Mouse (Mus musculus) intestine, postnatal 0 days (tissue): ENCODE measurements around the gene Pgghg. TPM values are rescaled to one million over a fixed set of nuclear protein-coding genes. Genes with fewer than 3 reads are reported as not detected.

Source experiments
- ATAC-seq: fragments of 200-750 bp; cut with Nextera tagmentation; 2 replicates; pipeline ENCODE4 v1.8.0; 2017; ENCODE audit warnings: mild to moderate bottlenecking, moderate TSS enrichment, moderate library complexity
- H3K27ac ChIP-seq: fragments of 300-500 bp; sonication (generic); 2 replicates; pipeline ENCODE4 v1.5.1; 2014; ENCODE audit warnings: mild to moderate bottlenecking, low read depth, low read length, moderate library complexity
- H3K27me3 ChIP-seq: fragments of 300-500 bp; sonication (generic); replicated peaks from 2 replicates; pipeline ENCODE4 v1.6.1; 2014; ENCODE audit warnings: low read length, mixed read lengths; ENCODE audit not compliant: control insufficient read depth, insufficient read depth
- H3K36me3 ChIP-seq: fragments of 300-500 bp; sonication (generic); 2 replicates; pipeline ENCODE4 v1.6.1; 2014; ENCODE audit warnings: mild to moderate bottlenecking, moderate library complexity; ENCODE audit not compliant: control insufficient read depth, insufficient read depth
- H3K4me1 ChIP-seq: fragments of 300-500 bp; sonication (generic); replicated peaks from 2 replicates; pipeline ENCODE4 v1.6.1; 2014; ENCODE audit warnings: antibody characterized with exemption, low read length, mixed read lengths; ENCODE audit not compliant: control insufficient read depth, insufficient read depth
- H3K4me2 ChIP-seq: fragments of 300-500 bp; sonication (generic); replicated peaks from 2 replicates; pipeline ENCODE4 v1.6.1; 2014; ENCODE audit warnings: low read depth, mild to moderate bottlenecking, moderate library complexity
- H3K4me3 ChIP-seq: fragments of 300-500 bp; sonication (generic); 2 replicates; pipeline ENCODE4 v1.5.1; 2014; ENCODE audit warnings: low read depth, low read length
- H3K9ac ChIP-seq: fragments of 300-500 bp; sonication (generic); 2 replicates; pipeline ENCODE4 v1.6.1; 2014; ENCODE audit warnings: mild to moderate bottlenecking, low read depth, low read length
- H3K9me3 ChIP-seq: fragments of 300-500 bp; sonication (generic); 2 replicates; pipeline ENCODE4 v1.6.1; 2016; ENCODE audit warnings: mixed run types; ENCODE audit not compliant: control insufficient read depth
- CTCF ChIP-seq: sonication (generic); IDR thresholded peaks from 2 replicates; pipeline ENCODE4 v1.5.1; 2016; ENCODE audit warnings: low read depth, mild to moderate bottlenecking, control low read depth, antibody characterized with exemption, moderate library complexity
- WGBS: fragments of 180-500 bp; shearing (Covaris S2); extraction: QIAGEN DNeasy Blood & Tissue Kit; methylation state at CpG from one replicate; pipeline ENCODE4 v1.1.7; 2014; 5-methylcytosine and 5-hydroxymethylcytosine counted together
- polyA plus RNA-seq: library from polyadenylated mRNA; unstranded; fragments of >200 nt; fragmentation: Nextera tagmentation; extraction: Ambion mirVana; gene quantifications from 2 replicates; pipeline ENCODE4 v1.2.1, GENCODE M21; 2015

Pgghg gene
- polyA plus RNA-seq, 1 experiment from 2014 or later, result 18.9 TPM

DNA sequence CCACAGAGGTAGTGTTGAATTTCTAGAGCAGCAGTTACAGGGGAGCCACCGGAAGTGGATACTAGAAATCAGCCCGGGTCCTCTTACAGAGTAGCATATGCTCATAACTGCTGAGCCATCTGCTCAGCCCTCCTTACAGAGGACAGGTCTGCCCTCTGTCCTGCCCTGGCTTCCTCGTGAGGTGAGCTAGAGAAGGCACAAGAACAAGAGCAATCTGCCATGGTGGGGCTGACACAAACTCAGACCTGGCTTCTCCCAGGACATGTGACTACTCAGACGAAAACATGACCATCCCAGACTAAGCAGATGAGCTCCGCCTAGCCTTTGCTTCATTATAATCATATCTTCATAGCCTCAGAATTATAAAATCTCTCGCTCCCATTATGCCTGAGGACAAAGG, 10.6 kb downstream of the Pgghg start:
- no peak for TF ChIP-seq CTCF
- Histone ChIP-seq H3K9ac (no peak overlapping the region), H3K27me3 (no peaks in the 10 kb centered on the region), H3K27ac (no peak overlapping the region), H3K36me3 (peaks cover 36% of the 10 kb centered on the region), H3K9me3 (no peaks in the 10 kb centered on the region), H3K4me2 (no peak overlapping the region), H3K4me3 (no peak overlapping the region), H3K4me1 (peaks cover 11% of the 10 kb centered on the region; the same call in 1 of the 2 replicates)
- ATAC-seq, result no peak
- WGBS, result 54% methylated on average over 6 of the region's 6 CpGs

DNA sequence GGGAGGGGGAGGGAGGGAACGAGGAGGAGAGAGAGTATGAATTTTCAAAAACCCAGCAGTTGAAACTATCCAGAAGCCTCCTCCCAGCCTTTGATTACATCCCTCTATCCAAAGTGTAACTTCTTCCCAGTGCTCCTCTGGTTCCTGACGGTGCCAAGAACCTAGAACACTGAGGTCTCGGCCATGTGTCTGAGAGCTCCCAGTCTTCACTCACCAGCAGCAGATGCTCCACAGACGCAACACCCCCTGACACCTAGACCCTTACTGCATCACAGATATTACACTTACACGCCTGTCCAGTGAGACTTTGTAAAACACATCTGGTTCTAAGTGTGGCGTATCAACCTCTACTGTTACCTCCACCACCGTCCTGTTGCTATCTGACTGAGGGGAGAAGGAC, 11.2 kb downstream of the Pgghg start:
- no peak overlapping the region for H3K27ac ChIP-seq
- peaks cover 11% of the 10 kb centered on the region; the same call in 1 of the 2 replicates for H3K4me1 ChIP-seq
- TF ChIP-seq CTCF, result no peak
- WGBS, result 74% methylated on average over 7 of the region's 7 CpGs
- no peaks in the 10 kb centered on the region for H3K27me3 ChIP-seq
- 0 out of 2 replicates have a peak overlapping the region, but pooled peaks have one; percentile 13 for H3K4me2 ChIP-seq
- no peaks in the 10 kb centered on the region for H3K9me3 ChIP-seq
- peaks cover 29% of the 10 kb centered on the region for H3K36me3 ChIP-seq
- H3K4me3 ChIP-seq, result no peak overlapping the region
- no peak for ATAC-seq
- peak overlapping the region; percentile 11; the same call in 1 of the 2 replicates for H3K9ac ChIP-seq

DNA sequence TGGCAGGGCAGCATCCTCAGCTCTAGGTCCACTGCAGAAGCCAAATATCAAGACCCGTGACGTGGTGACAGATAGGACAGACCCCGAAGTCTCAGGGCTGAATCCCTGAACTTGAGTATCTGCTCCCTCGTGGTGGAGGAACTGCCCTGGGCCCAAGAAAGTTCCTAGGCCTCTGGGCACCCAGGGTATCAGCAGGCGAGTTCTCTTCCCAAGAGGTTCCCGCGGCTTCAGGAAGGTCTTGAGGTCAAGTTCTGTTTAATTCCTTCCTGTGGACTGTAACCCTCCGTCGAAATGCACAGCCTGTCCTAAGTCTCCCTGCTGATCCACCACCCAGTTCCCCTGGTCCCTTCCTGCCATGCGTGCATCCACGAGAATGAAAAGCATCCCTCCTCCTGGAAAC, 11.9 kb downstream of the Pgghg start:
- Histone ChIP-seq H3K4me2 (peak overlapping the region; percentile 74; the same call in 1 of the 2 replicates), H3K27me3 (no peaks in the 10 kb centered on the region), H3K27ac (no peak overlapping the region; the same call in 1 of the 2 replicates), H3K4me3 (no peak overlapping the region), H3K9ac (peak overlapping the region; percentile 11; the same call in 1 of the 2 replicates), H3K36me3 (peaks cover 23% of the 10 kb centered on the region), H3K9me3 (no peaks in the 10 kb centered on the region), H3K4me1 (peaks cover 11% of the 10 kb centered on the region; the same call in 1 of the 2 replicates)
- TF ChIP-seq CTCF, result no peak
- ATAC-seq, result no peak
- 67% methylated on average over 11 of the region's 11 CpGs for WGBS

DNA sequence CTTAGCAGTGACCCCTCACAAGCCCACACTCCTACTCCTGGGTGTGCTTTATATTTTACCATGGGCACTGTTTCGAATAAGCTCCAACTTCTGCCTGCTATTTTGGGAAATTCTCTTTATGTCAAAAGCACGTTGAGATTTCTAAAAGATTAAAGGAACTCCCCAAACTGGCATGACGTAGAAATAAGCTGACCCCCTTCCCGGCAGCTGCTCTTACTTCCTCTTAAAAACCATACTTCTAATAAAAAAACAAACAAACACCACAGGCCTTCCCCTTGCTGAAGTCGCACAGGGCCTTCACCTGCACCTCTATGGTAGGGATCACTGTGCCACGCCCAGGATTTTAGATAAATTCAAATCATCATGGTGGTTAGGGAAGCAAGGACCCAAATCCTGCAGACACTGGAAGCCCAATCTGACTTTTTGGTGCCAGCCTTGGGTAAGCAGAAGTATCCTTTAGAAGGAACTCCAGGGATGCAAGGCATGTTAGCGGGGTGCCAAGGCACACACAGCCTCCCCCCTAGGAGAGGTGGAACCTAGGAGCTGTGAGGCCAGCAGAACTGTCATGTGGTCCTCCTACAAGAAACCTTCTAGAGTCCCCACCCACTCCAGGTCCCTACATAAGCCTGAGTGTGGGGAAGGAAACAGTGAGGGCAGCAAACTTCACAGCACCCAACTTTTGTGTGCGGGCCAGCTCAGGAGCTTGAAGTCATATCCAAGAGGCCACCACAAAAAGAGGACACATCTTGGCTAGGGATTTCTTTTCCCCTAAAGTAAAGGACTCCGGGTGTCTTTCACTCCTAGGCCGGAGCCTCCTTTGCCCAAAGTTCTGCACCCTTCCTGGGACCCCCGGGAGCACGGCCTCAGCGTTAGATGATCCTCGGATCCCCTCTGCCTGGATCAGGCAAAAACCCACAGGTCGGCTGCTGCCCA, 12.9 kb downstream of the Pgghg start:
- Histone ChIP-seq H3K4me1 (peaks cover 11% of the 10 kb centered on the region; the same call in 1 of the 2 replicates), H3K36me3 (peaks cover 14% of the 10 kb centered on the region), H3K4me3 (peak overlapping the region; percentile 54), H3K9ac (peak overlapping the region; percentile 34), H3K4me2 (peak overlapping the region; percentile 74), H3K9me3 (no peaks in the 10 kb centered on the region), H3K27ac (peak overlapping the region; percentile 41), H3K27me3 (no peaks in the 10 kb centered on the region)
- 30% methylated on average over 15 of the region's 15 CpGs for WGBS
- TF ChIP-seq CTCF, result no peak
- ATAC-seq, result no peak

DNA sequence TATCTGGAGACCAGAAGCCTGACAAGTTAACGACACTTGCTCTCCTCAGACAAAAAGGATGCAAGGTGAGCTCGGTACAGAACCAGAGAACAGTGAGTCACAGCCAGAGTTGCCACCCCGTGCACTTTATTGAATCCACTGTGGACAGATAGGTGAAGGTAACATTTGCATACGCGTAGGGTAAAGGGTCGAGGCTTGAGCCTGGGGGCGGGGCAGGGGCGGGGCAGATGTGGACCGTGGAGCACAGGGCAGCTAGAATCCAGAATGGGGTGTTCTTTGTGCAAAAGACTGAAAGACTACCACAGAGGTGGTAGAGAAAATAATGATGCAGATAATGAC, 13.5 kb downstream of the Pgghg start:
- TF ChIP-seq CTCF, result no peak
- WGBS, result 3% methylated on average over 9 of the region's 9 CpGs
- peaks cover 11% of the 10 kb centered on the region; the same call in 1 of the 2 replicates for H3K4me1 ChIP-seq
- H3K9ac ChIP-seq, result peak overlapping the region; percentile 34; the same call in 1 of the 2 replicates
- no peak for ATAC-seq
- H3K9me3 ChIP-seq, result no peaks in the 10 kb centered on the region
- peak overlapping the region; percentile 54 for H3K4me3 ChIP-seq
- peak overlapping the region; percentile 74 for H3K4me2 ChIP-seq
- H3K27me3 ChIP-seq, result no peaks in the 10 kb centered on the region
- peaks cover 7% of the 10 kb centered on the region for H3K36me3 ChIP-seq
- H3K27ac ChIP-seq, result peak overlapping the region; percentile 70

DNA sequence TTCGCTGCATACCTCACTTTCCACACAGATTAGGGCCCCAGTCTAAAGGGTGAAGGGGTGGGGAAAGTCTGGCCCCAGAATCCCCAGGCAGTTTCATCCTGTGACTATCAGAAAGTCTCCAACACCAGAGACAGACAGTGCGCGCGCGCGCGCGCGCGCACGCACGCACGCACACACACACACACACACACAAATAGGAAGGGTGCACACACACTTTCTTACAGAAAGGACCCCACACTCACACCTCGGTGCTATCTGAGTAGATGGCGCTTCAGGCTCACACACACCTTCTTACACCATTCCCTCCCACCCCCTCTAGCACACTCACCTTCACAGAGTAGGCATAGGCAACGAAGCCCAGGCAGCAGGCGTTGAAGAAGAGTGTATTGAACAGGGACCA, 14.2 kb downstream of the Pgghg start:
- H3K9me3 ChIP-seq, result no peaks in the 10 kb centered on the region
- peaks cover 4% of the 10 kb centered on the region; the same call in 1 of the 2 replicates for H3K36me3 ChIP-seq
- peaks cover 6% of the 10 kb centered on the region; the same call in 1 of the 2 replicates for H3K4me1 ChIP-seq
- no peak for TF ChIP-seq CTCF
- peak overlapping the region; percentile 57 for H3K9ac ChIP-seq
- peak overlapping the region; percentile 70 for H3K27ac ChIP-seq
- no peaks in the 10 kb centered on the region for H3K27me3 ChIP-seq
- peak; percentile 35 for ATAC-seq
- peak overlapping the region; percentile 54 for H3K4me3 ChIP-seq
- under 1% methylated on average over 17 of the region's 17 CpGs for WGBS
- H3K4me2 ChIP-seq, result peak overlapping the region; percentile 74
